Comparison of ENCODE assay signal across 16 mouse cellular contexts in genomic region chr19:7225096-7225690, GRCm38 (mm10). TPM values are rescaled to one million over a fixed set of nuclear protein-coding genes. Genes with fewer than 3 reads are reported as not detected.
"Had no signal": no experiment of that assay in that cellular context is flagged by ENCODE, and none has a peak within 500 bp of the region (broad histone marks: within the 10 kb centered on the region; RNA-seq: fewer than 3 reads in every experiment).

No protein-coding gene starts in this region.

- H3K9me3 ChIP-seq: limb, embryonic 12.5 days; liver, embryonic 15.5 days; neural tube, embryonic 15.5 days had no signal

- H3K4me2 ChIP-seq: limb, embryonic 12.5 days; liver, embryonic 15.5 days; neural tube, embryonic 15.5 days had no signal

- DNase-seq: layer of hippocampus, adult 9-11 months; layer of hippocampus, postnatal 36 days; lung, adult 2 months; lung, postnatal 36 days; midbrain, embryonic 14.5 days; right cerebral cortex, adult 18-20 months; right cerebral cortex, postnatal 25 days; thymus, adult 2 months; thymus, postnatal 36 days had no signal

- H3K27ac ChIP-seq: kidney, postnatal 0 days; limb, embryonic 12.5 days; liver, embryonic 15.5 days; neural tube, embryonic 15.5 days had no signal

- H3K27me3 ChIP-seq: limb, embryonic 12.5 days; liver, embryonic 15.5 days; neural tube, embryonic 15.5 days had no signal

- H3K9ac ChIP-seq: limb, embryonic 12.5 days; liver, embryonic 15.5 days; neural tube, embryonic 15.5 days had no signal

- ATAC-seq: inflammation-experienced regulatory T-cells, adult 6 months; lung, postnatal 0 days had no signal

- H3K4me1 ChIP-seq: limb, embryonic 12.5 days; liver, embryonic 15.5 days; neural tube, embryonic 15.5 days had no signal

- H3K4me3 ChIP-seq: limb, embryonic 12.5 days; liver, embryonic 15.5 days; myocyte; neural tube, embryonic 15.5 days had no signal

RNA-seq across cellular contexts. Expression of gene Rcor2, which starts 41.9 kb away (rescaled TPM):
- polyA plus RNA-seq: inflammation-experienced regulatory T-cells, adult 6 months had no signal
